Mouse (Mus musculus) layer of hippocampus, adult 6 months (tissue): ENCODE data around the gene Pdss1. TPM values are rescaled to one million over a fixed set of nuclear protein-coding genes. Genes with fewer than 3 reads are reported as not detected.

ENCODE experiments used
- long read RNA-seq, 2 experiments: library from polyadenylated mRNA; unstranded; transcript quantifications; one replicate each; pipeline ENCODE4 v2.0.0; 2019 to 2020
- polyA plus RNA-seq: library from polyadenylated mRNA; unstranded; fragments of <200 nt; fragmentation: Nextera tagmentation; gene quantifications from 2 replicates; pipeline ENCODE4 v1.2.3, GENCODE M21; 2021

The Pdss1 gene
- polyA plus RNA-seq, result 4.7 and 5.0 TPM in 2 replicates
- long read RNA-seq, experiment 1, partial matches to known transcripts, result 1 of 8 reads
- long read RNA-seq, experiment 1, other reads (novel, unspliced or antisense), result 3 of 8 reads
- long read RNA-seq, experiment 2, transcript Pdss1-207 (7 exons, 1,538 nt), result minor isoform, 6 of 34 reads
- long read RNA-seq, experiment 2, transcript Pdss1-201 (11 exons, 1,642 nt), result major isoform, 10 of 34 reads
- long read RNA-seq, experiment 2, partial matches to known transcripts, result 1 of 34 reads
- long read RNA-seq, experiment 2, other reads (novel, unspliced or antisense), result 17 of 34 reads

DNA sequence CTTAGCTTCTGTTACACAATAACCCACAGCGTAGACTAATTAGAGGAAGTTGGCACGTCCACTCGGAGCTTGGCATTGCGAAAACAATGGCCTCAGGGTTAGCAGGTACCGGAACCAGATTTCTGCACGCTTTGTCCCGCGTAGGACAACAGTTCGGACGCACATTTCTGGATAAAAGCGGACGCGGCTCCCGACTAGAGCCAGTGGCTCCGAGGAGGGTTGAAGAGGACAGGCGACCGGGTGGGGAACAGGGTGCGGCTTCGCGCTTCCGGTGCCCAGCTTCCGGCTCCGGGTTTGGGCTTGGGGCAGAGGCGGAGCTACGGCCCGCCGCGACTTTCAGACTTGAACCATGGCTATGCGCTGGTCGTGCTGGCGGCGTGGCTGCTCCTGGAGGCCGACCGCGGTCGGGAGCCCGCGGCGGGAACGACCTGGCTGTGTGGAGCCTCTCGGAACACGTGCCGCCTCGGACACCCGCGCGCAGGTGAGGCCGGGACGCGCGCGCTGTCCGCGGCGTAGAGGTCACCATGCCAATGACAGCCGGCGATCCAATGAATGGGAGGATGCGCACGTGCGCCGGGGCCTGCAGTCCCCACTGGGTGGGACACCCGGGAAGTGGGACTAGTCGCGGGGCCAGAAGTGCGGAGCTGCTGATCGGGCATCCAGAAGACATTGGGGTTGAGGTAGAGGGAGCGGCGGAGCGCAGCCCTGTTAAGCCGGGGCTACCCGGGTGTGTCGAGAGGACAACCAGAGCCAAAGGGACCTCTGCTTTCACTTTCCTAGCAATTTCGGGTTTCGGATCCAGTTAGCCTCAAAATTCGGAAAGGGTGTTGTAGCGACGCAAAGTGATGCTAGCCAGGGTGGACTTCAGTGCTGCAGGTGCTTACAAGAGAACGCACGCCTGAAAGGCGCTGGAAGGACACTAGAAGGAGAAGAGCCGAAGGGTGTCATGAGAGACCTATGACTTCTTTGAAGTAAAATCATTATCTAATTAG lies at the start of gene Pdss1:
Gene Pdss1, plus strand, starts transcription at position 241 of the 992 bp plus-strand sequence.

Other genes starting within 250 kb of the Pdss1 start
- 3.9 and 4.2 TPM in 2 replicates for gene Apbb1ip, start 121.4 kb upstream of the Pdss1 start, polyA plus RNA-seq
- 161 and 166 TPM in 2 replicates for gene Abi1, start 144.7 kb downstream of the Pdss1 start, polyA plus RNA-seq
- gene Acbd5, start 172.6 kb downstream of the Pdss1 start, polyA plus RNA-seq, result 24.8 and 35.6 TPM in 2 replicates